Mouse (Mus musculus): ENCODE results near the gene Mtss1l.

The Mtss1l gene

GRCm38 (mm10) chr8:110706288-110706870 lies 14.9 kb upstream of the Mtss1l start:
- DNase-seq (ENCODE audit: low spot score in 2 of 2), result no peak

- no peak for DNase-seq (ENCODE audit: low spot score in 2 of 2)
These were observed 12.8 kb upstream of the Mtss1l start for GRCm38 (mm10) chr8:110708429-110708828.

GRCm38 (mm10) chr8:110710593-110710992 lies 10.7 kb upstream of the Mtss1l start:
- DNase-seq (ENCODE audit: low spot score in 2 of 2), result no peak

GRCm38 (mm10) chr8:110711271-110711934 lies 9.9 kb upstream of the Mtss1l start:
- no peak for DNase-seq (ENCODE audit: low spot score in 2 of 2)

- DNase-seq (ENCODE audit: low spot score in 2 of 2), result no peak
These were observed 8.2 kb upstream of the Mtss1l start for GRCm38 (mm10) chr8:110713073-110713472.

GRCm38 (mm10) chr8:110714827-110715519 lies 6.3 kb upstream of the Mtss1l start:
- no peak for DNase-seq (ENCODE audit: low spot score in 2 of 2)

- DNase-seq (ENCODE audit: low spot score in 2 of 2), result no peak
These were observed 5.2 kb upstream of the Mtss1l start for GRCm38 (mm10) chr8:110716075-110716474.

- DNase-seq (ENCODE audit: low spot score in 2 of 2), result no peak
These were observed 4.1 kb upstream of the Mtss1l start for GRCm38 (mm10) chr8:110717131-110717530.

- no peak for DNase-seq (ENCODE audit: low spot score in 2 of 2)
These were observed 2.9 kb upstream of the Mtss1l start for GRCm38 (mm10) chr8:110718209-110718968.

- DNase-seq (ENCODE audit: low spot score in 2 of 2), result no peak
These were observed 2.2 kb upstream of the Mtss1l start for GRCm38 (mm10) chr8:110718969-110719670.

GRCm38 (mm10) chr8:110719898-110720653 lies 1.2 kb upstream of the Mtss1l start:
- DNase-seq (ENCODE audit: low spot score in 2 of 2), result no peak

GRCm38 (mm10) chr8:110721606-110722413 lies 534 bp downstream of the Mtss1l start:
- peak in 1 of 2 experiments; percentile 33 for DNase-seq (ENCODE audit: low spot score in 2 of 2)

GRCm38 (mm10) chr8:110722414-110723011 lies 1.2 kb downstream of the Mtss1l start:
- DNase-seq (ENCODE audit: low spot score in 2 of 2), result no peak

- DNase-seq (ENCODE audit: low spot score in 2 of 2), result no peak
These were observed 3.2 kb downstream of the Mtss1l start for GRCm38 (mm10) chr8:110724493-110724892.

GRCm38 (mm10) chr8:110725084-110725838 lies 4.0 kb downstream of the Mtss1l start:
- no peak for DNase-seq (ENCODE audit: low spot score in 2 of 2)

GRCm38 (mm10) chr8:110726893-110727292 lies 5.6 kb downstream of the Mtss1l start:
- DNase-seq (ENCODE audit: low spot score in 2 of 2), result no peak

GRCm38 (mm10) chr8:110731346-110731859 lies 10.1 kb downstream of the Mtss1l start:
- DNase-seq (ENCODE audit: low spot score in 2 of 2), result no peak

- DNase-seq (ENCODE audit: low spot score in 2 of 2), result no peak
These were observed 11.8 kb downstream of the Mtss1l start for GRCm38 (mm10) chr8:110733036-110733435.

All from urinary bladder, adult 18-20 months (tissue).